Mouse (Mus musculus) CH12.LX (cell line): Measurements from ENCODE around the gene Cox6a1.
A peak's percentile ranks its signal among the peaks of the same experiment; 100 is the strongest.

Experiments
- CHD2 ChIP-seq: IDR thresholded peaks from 2 replicates; pipeline ENCODE4 v1.6.1; 2011; ENCODE audit warnings: low read length, improper control_type of control experiment
- CTCF ChIP-seq, 2 experiments: IDR thresholded peaks in 1 of 2; conservative IDR thresholded peaks in 1 of 2; 2 replicates each; pipeline ENCODE4 v1.5.1; 2011 to 2012; ENCODE audit warnings: low read depth in 2 of 2, low read length in 2 of 2, improper control_type of control experiment in 1 of 2, inconsistent platforms in 1 of 2, mild to moderate bottlenecking in 1 of 2, moderate library complexity in 1 of 2
- EP300 ChIP-seq: IDR thresholded peaks from 2 replicates; pipeline ENCODE4 v1.6.1; 2011; ENCODE audit warnings: low read length, improper control_type of control experiment
- ETS1 ChIP-seq: conservative IDR thresholded peaks from 2 replicates; pipeline ENCODE4 v1.6.1; 2012; ENCODE audit warnings: low read depth, mild to moderate bottlenecking, inconsistent platforms, low read length, improper control_type of control experiment, moderate library complexity
- GABPA ChIP-seq: IDR thresholded peaks from 2 replicates; pipeline ENCODE4 v1.6.1; 2012; ENCODE audit warnings: low read depth, low read length, improper control_type of control experiment, inconsistent platforms; ENCODE audit not compliant: insufficient replicate concordance
- HCFC1 ChIP-seq: IDR thresholded peaks from 2 replicates; pipeline ENCODE4 v1.6.1; 2012; ENCODE audit warnings: low read depth, mild to moderate bottlenecking, inconsistent platforms, low read length, improper control_type of control experiment
- JUN ChIP-seq: IDR thresholded peaks from 2 replicates; pipeline ENCODE4 v1.6.1; 2011; ENCODE audit warnings: low read depth, mild to moderate bottlenecking, low read length, improper control_type of control experiment, moderate library complexity; ENCODE audit not compliant: insufficient read depth
- POLR2A ChIP-seq: IDR thresholded peaks from 2 replicates; pipeline ENCODE4 v1.6.1; 2011; ENCODE audit warnings: low read depth, mild to moderate bottlenecking, improper control_type of control experiment, low read length
- RAD21 ChIP-seq: IDR thresholded peaks from 2 replicates; pipeline ENCODE4 v1.6.1; 2011; ENCODE audit warnings: low read depth, mild to moderate bottlenecking, low read length, improper control_type of control experiment, moderate library complexity
- TBP ChIP-seq: conservative IDR thresholded peaks from 2 replicates; pipeline ENCODE4 v1.6.1; 2011; ENCODE audit warnings: low read depth, low read length, improper control_type of control experiment
- TCF12 ChIP-seq: IDR thresholded peaks from 2 replicates; pipeline ENCODE4 v1.6.1; 2014; ENCODE audit warnings: low read depth, mild to moderate bottlenecking, inconsistent platforms, low read length, improper control_type of control experiment
- USF2 ChIP-seq: conservative IDR thresholded peaks from 2 replicates; pipeline ENCODE4 v1.6.1; 2011; ENCODE audit warnings: low read depth, low read length, improper control_type of control experiment
- ZC3H11A ChIP-seq: IDR thresholded peaks from 2 replicates; pipeline ENCODE4 v1.6.1; 2012; ENCODE audit warnings: low read depth, mild to moderate bottlenecking, inconsistent platforms, low read length, improper control_type of control experiment
- ZNF384 ChIP-seq: IDR thresholded peaks from 2 replicates; pipeline ENCODE4 v1.6.1; 2012; ENCODE audit warnings: low read depth, low read length, improper control_type of control experiment, inconsistent platforms

DNA sequence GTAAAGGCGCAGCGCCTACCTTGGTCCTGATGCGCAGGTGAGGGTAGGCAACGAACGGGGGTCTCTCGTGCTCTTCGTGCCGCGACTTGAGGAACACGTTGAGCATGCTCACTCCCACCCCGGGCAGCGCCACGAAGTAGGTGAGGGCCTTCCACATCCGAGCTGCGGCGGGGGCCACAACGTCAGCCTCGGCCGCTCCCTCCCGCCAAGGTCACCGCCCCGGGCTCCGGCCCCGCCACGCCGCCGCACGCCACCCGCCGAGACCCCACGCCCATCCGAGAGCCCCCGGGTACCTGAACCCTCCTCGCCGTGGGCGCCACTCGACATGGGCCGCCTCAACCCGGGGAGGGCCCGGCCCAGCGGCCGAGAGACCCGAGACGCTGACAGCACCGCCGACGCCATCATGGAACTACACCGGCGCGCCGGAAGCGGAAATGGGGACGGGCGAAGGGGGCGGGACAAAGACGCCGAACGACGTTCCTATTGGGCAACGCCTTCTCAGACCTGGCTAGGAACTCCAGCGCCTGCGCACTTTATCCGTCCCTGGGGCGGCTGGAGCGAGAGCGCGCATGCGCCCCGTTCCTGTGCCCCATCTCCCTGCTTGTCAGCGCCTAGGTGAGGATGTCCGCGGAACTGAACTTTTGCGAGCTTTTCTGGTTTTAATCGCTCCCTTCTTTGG lies at the start of gene Cox6a1:
- TF ChIP-seq CTCF (conservative IDR thresholded peaks at IDR 0.05 in 1 of 2, IDR thresholded peaks at IDR 0.05 in 1 of 2; ENCODE audit: low read depth in 2 of 2, low read length in 2 of 2) = no peak
- peak; percentile 89 for TF ChIP-seq POLR2A
- TF ChIP-seq GABPA = no peak
- TF ChIP-seq ETS1 = no peak
- TF ChIP-seq ZC3H11A = no peak
- TF ChIP-seq EP300 = no peak
- no peak for TF ChIP-seq ZNF384
- TF ChIP-seq CHD2 = no peak
- peak; percentile 87 for TF ChIP-seq TCF12
- no peak for TF ChIP-seq RAD21
- peak; percentile 66 for TF ChIP-seq TBP
- TF ChIP-seq JUN = no peak
- no peak for TF ChIP-seq USF2
- peak; percentile 86 for TF ChIP-seq HCFC1
